In genomic region chr6:29947823-29948222, GRCm38 (mm10) we compare ENCODE assay signal across 27 mouse cellular contexts. TPM values are rescaled to one million over a fixed set of nuclear protein-coding genes. Genes with fewer than 3 reads are reported as not detected.
DNase-seq lines count a peak whose midpoint lies in the region; ATAC-seq lines count a peak whose summit lies in the region.
"Had no signal": no experiment of that assay in that cellular context is flagged by ENCODE, and none has a peak within 500 bp of the region (broad histone marks: within the 10 kb centered on the region; RNA-seq: fewer than 3 reads in every experiment).

No protein-coding gene starts in this region.

- H3K27ac ChIP-seq in embryonic facial prominence, embryonic 14.5 days (replicated peaks; ENCODE audit: low read depth, low read length) = no peak overlapping the region
- no peak overlapping the region for H3K27ac ChIP-seq in midbrain, embryonic 15.5 days
- H3K27ac ChIP-seq: forebrain, embryonic 10.5 days; hindbrain, embryonic 10.5 days; layer of hippocampus, adult 2 months; limb, embryonic 12.5 days; midbrain, embryonic 12.5 days; stomach, postnatal 0 days had no signal

- no peak for ATAC-seq in embryonic facial prominence, embryonic 14.5 days (ENCODE audit: low read depth)
- ATAC-seq in midbrain, embryonic 15.5 days (replicated peaks) = no peak
- ATAC-seq: forebrain, postnatal 0 days; hindbrain, embryonic 16.5 days; intestine, embryonic 16.5 days had no signal

- 64% methylated on average over 6 of the region's 6 CpGs for WGBS in embryonic facial prominence, embryonic 14.5 days
- WGBS in midbrain, embryonic 15.5 days = 77% methylated on average over 6 of the region's 6 CpGs

- no peaks in the 10 kb centered on the region for H3K9me3 ChIP-seq in embryonic facial prominence, embryonic 14.5 days (ENCODE audit: control insufficient read depth, low read length)
- no peaks in the 10 kb centered on the region for H3K9me3 ChIP-seq in midbrain, embryonic 15.5 days
- H3K9me3 ChIP-seq: forebrain, embryonic 10.5 days; hindbrain, embryonic 10.5 days; limb, embryonic 12.5 days; midbrain, embryonic 12.5 days had no signal

- H3K4me2 ChIP-seq in embryonic facial prominence, embryonic 14.5 days (ENCODE audit: low read depth, low read length) = no peak overlapping the region
- no peak overlapping the region for H3K4me2 ChIP-seq in midbrain, embryonic 15.5 days
- H3K4me2 ChIP-seq: limb, embryonic 12.5 days; liver, embryonic 11.5 days; midbrain, embryonic 12.5 days had no signal

- H3K36me3 ChIP-seq in embryonic facial prominence, embryonic 14.5 days (ENCODE audit: control insufficient read depth, insufficient read depth, low read length) = no peaks in the 10 kb centered on the region
- no peaks in the 10 kb centered on the region for H3K36me3 ChIP-seq in midbrain, embryonic 15.5 days (replicated peaks)
- H3K36me3 ChIP-seq: forebrain, embryonic 10.5 days; hindbrain, embryonic 10.5 days; limb, embryonic 12.5 days; midbrain, embryonic 12.5 days had no signal

- H3K4me3 ChIP-seq in embryonic facial prominence, embryonic 14.5 days (ENCODE audit: low read depth, low read length) = no peak overlapping the region
- no peak overlapping the region for H3K4me3 ChIP-seq in midbrain, embryonic 15.5 days
- H3K4me3 ChIP-seq: forebrain, embryonic 10.5 days; hindbrain, embryonic 10.5 days; layer of hippocampus, adult 2 months; limb, embryonic 12.5 days; midbrain, embryonic 12.5 days had no signal

- peak; percentile 7 for DNase-seq in urinary bladder, postnatal 14 days (ENCODE audit: low spot score)
- DNase-seq in urinary bladder, postnatal 4 days (ENCODE audit: low spot score in 2 of 2) = no peak
- peak; percentile 34 for DNase-seq in embryonic facial prominence, embryonic 14.5 days (ENCODE audit: low spot score)
- DNase-seq in kidney, postnatal 14 days = peak; percentile 40
- no peak for DNase-seq in left cerebral cortex, adult 11 months (ENCODE audit: low spot score)
- no peak for DNase-seq in cerebellum, postnatal 4 days (ENCODE audit: low spot score in 2 of 2)
- DNase-seq: adrenal gland, postnatal 14 days; B cell, adult 2 months; cerebellum, adult 2 months; cerebellum, postnatal 25 days; embryo, embryonic 11 days; forebrain, postnatal 0 days; gastrocnemius, postnatal 36 days; layer of hippocampus, postnatal 36 days; lung, adult 18-20 months; thymus, adult 2 months had no signal

- H3K27me3 ChIP-seq in embryonic facial prominence, embryonic 14.5 days (replicated peaks; ENCODE audit: control insufficient read depth, insufficient read depth, low read length) = no peaks in the 10 kb centered on the region
- no peaks in the 10 kb centered on the region for H3K27me3 ChIP-seq in midbrain, embryonic 15.5 days (replicated peaks)
- H3K27me3 ChIP-seq: CH12.LX; limb, embryonic 12.5 days; midbrain, embryonic 12.5 days had no signal

- no peak overlapping the region for H3K9ac ChIP-seq in embryonic facial prominence, embryonic 14.5 days (ENCODE audit: low read depth, low read length)
- no peak overlapping the region for H3K9ac ChIP-seq in midbrain, embryonic 15.5 days
- H3K9ac ChIP-seq: forebrain, postnatal 0 days; limb, embryonic 12.5 days; midbrain, embryonic 12.5 days had no signal

- no peaks in the 10 kb centered on the region for H3K4me1 ChIP-seq in embryonic facial prominence, embryonic 14.5 days (ENCODE audit: control insufficient read depth, insufficient read depth, low read length)
- no peaks in the 10 kb centered on the region for H3K4me1 ChIP-seq in midbrain, embryonic 15.5 days
- H3K4me1 ChIP-seq: forebrain, embryonic 10.5 days; hindbrain, embryonic 10.5 days; limb, embryonic 12.5 days; midbrain, embryonic 12.5 days had no signal

RNA-seq across cellular contexts. Expression of gene Strip2, which starts 31.0 kb away (rescaled TPM):
- 0.77 and 1.5 TPM in 2 replicates for polyA plus RNA-seq in embryonic facial prominence, embryonic 14.5 days (2014; fragmentation: Nextera tagmentation; extraction: Ambion mirVana)
- 3.9 and 4.0 TPM in 2 replicates for polyA plus RNA-seq in midbrain, embryonic 15.5 days (2015; fragmentation: Nextera tagmentation; extraction: Ambion mirVana)

Comparison
In these comparisons a context has a peak if more than half of its experiments do, and no peak if none do; other contexts are left out.
1. DNase-seq: peak in urinary bladder, postnatal 14 days (single experiment), embryonic facial prominence, embryonic 14.5 days (single experiment) and kidney, postnatal 14 days (single experiment); none in urinary bladder, postnatal 4 days (0 of 2), left cerebral cortex, adult 11 months (single experiment) and cerebellum, postnatal 4 days (0 of 2).